Mouse (Mus musculus): ENCODE data around the gene Oxnad1.

DNA sequence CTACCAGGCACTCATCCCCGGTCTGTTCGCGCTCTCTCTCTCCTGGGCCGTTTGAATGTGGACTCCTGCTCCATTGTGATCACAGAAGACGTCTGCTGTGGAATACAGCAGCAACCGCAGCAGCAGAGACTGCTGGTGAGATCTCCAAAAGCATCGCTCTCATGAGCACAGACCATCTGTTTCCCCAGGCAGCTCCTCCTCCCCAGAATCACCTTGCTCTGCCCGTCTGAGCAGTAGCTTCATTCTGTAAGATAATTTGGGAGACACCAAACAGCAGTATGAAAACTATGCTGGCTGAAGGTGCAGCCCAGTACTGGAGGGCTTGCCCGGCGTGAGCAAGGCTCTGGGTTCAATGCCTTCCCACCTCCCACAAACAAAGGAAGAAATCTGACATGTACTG, 4.1 kb upstream of the Oxnad1 start:
- TF ChIP-seq CTCF (conservative IDR thresholded peaks at IDR 0.05; ENCODE audit: low read length) (no peak), NANOG (IDR thresholded peaks at IDR 0.05; ENCODE audit: borderline replicate concordance, low read length) (no peak), POU5F1 (IDR thresholded peaks at IDR 0.05; ENCODE audit: borderline replicate concordance, low read length) (no peak)
